Mouse (Mus musculus) myocyte (in vitro differentiated cells): ENCODE measurements at regions not wholly inside any gene's neighbourhood (a gene's known extent, or its start where the extent isn't known, plus 50 kb on each side); places are given as distances from the start of the nearest gene placed in this dataset.

Experiments used
- H3K27me3 ChIP-seq: one replicate; pipeline ENCODE4 v1.6.1; 2011; ENCODE audit not compliant: control insufficient read depth, insufficient read depth, insufficient read length
- H3K36me3 ChIP-seq: one replicate; pipeline ENCODE4 v1.6.1; 2011; ENCODE audit not compliant: control insufficient read depth, insufficient read depth
- H3K4me2 ChIP-seq: one replicate; pipeline ENCODE4 v1.6.1; 2011; ENCODE audit warnings: low read depth, control low read depth
- H3K4me3 ChIP-seq: one replicate; pipeline ENCODE4 v1.5.1; 2011; ENCODE audit warnings: mild to moderate bottlenecking, control low read depth, moderate library complexity
- H3K79me2 ChIP-seq: one replicate; pipeline ENCODE4 v1.6.1; 2011; ENCODE audit not compliant: control insufficient read depth, insufficient read depth
- H3ac ChIP-seq: one replicate; pipeline ENCODE4 v1.6.1; 2011; ENCODE audit not compliant: control insufficient read depth, insufficient read length
- CEBPB ChIP-seq: IDR thresholded peaks from 2 replicates; pipeline ENCODE4 v1.6.1; 2011; ENCODE audit warnings: mild to moderate bottlenecking, moderate library complexity; ENCODE audit not compliant: poor library complexity, insufficient read depth, severe bottlenecking
- E2F4 ChIP-seq: IDR thresholded peaks from one replicate; pipeline ENCODE4 v1.6.1; 2011; ENCODE audit warnings: mild to moderate bottlenecking, control low read depth, moderate library complexity; ENCODE audit not compliant: insufficient read depth
- MAX ChIP-seq: IDR thresholded peaks from one replicate; pipeline ENCODE4 v1.6.1; 2011; ENCODE audit warnings: low read depth, mild to moderate bottlenecking, control low read depth
- MYOD1 ChIP-seq, 3 experiments: IDR thresholded peaks; one replicate each; pipeline ENCODE4 v1.6.1; 2011; ENCODE audit warnings: control low read depth in 2 of 3, low read depth in 2 of 3, mild to moderate bottlenecking in 2 of 3, moderate library complexity in 1 of 3; ENCODE audit not compliant: insufficient read length in 2 of 3, control insufficient read depth in 1 of 3
- MYOG ChIP-seq, 3 experiments: IDR thresholded peaks; one replicate each; pipeline ENCODE4 v1.6.1; 2011; ENCODE audit warnings: control low read depth in 2 of 3, low read depth in 2 of 3, mild to moderate bottlenecking in 2 of 3; ENCODE audit not compliant: insufficient read length in 2 of 3, control insufficient read depth in 1 of 3, insufficient read depth in 1 of 3
- POLR2A ChIP-seq: IDR thresholded peaks from one replicate; pipeline ENCODE4 v1.6.1; 2011; ENCODE audit warnings: low read depth, mild to moderate bottlenecking, control low read depth, moderate library complexity; ENCODE audit not compliant: insufficient read length
- POLR2AphosphoS2 ChIP-seq: IDR thresholded peaks from one replicate; pipeline ENCODE4 v1.6.1; 2011; ENCODE audit warnings: low read depth, control low read depth; ENCODE audit not compliant: insufficient read length
- REST ChIP-seq: IDR thresholded peaks from one replicate; pipeline ENCODE4 v1.6.1; 2011; ENCODE audit warnings: mild to moderate bottlenecking, control low read depth, moderate library complexity; ENCODE audit not compliant: insufficient read depth, insufficient read length
- SRF ChIP-seq: IDR thresholded peaks from one replicate; pipeline ENCODE4 v1.6.1; 2011; ENCODE audit warnings: low read depth; ENCODE audit not compliant: control insufficient read depth, insufficient read length
- TCF12 ChIP-seq: IDR thresholded peaks from one replicate; pipeline ENCODE4 v1.6.1; 2011; ENCODE audit warnings: mild to moderate bottlenecking, control low read depth; ENCODE audit not compliant: poor library complexity, insufficient read depth, severe bottlenecking
- TCF3 ChIP-seq: IDR thresholded peaks from one replicate; pipeline ENCODE4 v1.6.1; 2011; ENCODE audit warnings: low read depth, control low read depth; ENCODE audit not compliant: insufficient read length
- USF1 ChIP-seq: IDR thresholded peaks from one replicate; pipeline ENCODE4 v1.6.1; 2011; ENCODE audit warnings: low read depth, mild to moderate bottlenecking, control low read depth, moderate library complexity

DNA sequence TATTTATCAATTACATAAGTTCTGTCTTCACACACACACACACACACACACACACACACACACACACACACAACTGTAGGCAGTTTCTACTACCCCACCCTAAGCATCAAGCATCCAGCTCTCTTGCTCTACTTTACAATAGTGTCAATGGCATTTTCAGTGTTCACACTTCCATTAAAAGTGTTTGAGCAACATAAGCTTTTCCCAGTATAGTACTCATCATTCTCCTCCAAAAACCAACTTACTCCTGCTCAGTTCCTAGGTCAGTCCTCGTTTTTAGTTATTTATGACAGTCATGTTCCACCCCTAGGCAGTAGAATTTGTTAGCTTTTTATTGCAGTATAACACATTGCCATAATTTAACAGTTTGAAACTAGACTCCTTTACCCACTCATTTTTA, 145.4 kb upstream of the Lrrc7 start:
- Histone ChIP-seq H3K4me2 (no peak overlapping the region), H3K79me2 (no peaks in the 10 kb centered on the region), H3K4me3 (no peak overlapping the region), H3K36me3 (no peaks in the 10 kb centered on the region), H3ac (no peak overlapping the region), H3K27me3 (no peaks in the 10 kb centered on the region)
- TF ChIP-seq SRF, result no peak
- no peak for TF ChIP-seq POLR2A
- TF ChIP-seq MYOG (IDR thresholded peaks at IDR 0.05; ENCODE audit: control insufficient read depth in 1 of 3, insufficient read depth in 1 of 3, insufficient read length in 2 of 3, low read depth in 2 of 3), result no peak
- no peak for TF ChIP-seq REST
- TF ChIP-seq MAX, result no peak
- no peak for TF ChIP-seq CEBPB
- TF ChIP-seq USF1, result no peak
- no peak for TF ChIP-seq POLR2AphosphoS2
- TF ChIP-seq E2F4, result no peak
- no peak for TF ChIP-seq TCF12

- TF ChIP-seq POLR2A (no peak), TCF3 (no peak), TCF12 (no peak), REST (no peak), MAX (no peak), MYOG (IDR thresholded peaks at IDR 0.05; ENCODE audit: control insufficient read depth in 1 of 3, insufficient read depth in 1 of 3, insufficient read length in 2 of 3, low read depth in 2 of 3) (no peak), CEBPB (no peak), E2F4 (no peak)
- no peaks in the 10 kb centered on the region for H3K79me2 ChIP-seq
- no peak overlapping the region for H3K4me2 ChIP-seq
- H3K36me3 ChIP-seq, result no peaks in the 10 kb centered on the region
- no peaks in the 10 kb centered on the region for H3K27me3 ChIP-seq
- no peak overlapping the region for H3ac ChIP-seq
- no peak overlapping the region for H3K4me3 ChIP-seq
Measured at GRCm38 (mm10) chr3:158694936-158695335, 132.9 kb upstream of the Lrrc7 start.

DNA sequence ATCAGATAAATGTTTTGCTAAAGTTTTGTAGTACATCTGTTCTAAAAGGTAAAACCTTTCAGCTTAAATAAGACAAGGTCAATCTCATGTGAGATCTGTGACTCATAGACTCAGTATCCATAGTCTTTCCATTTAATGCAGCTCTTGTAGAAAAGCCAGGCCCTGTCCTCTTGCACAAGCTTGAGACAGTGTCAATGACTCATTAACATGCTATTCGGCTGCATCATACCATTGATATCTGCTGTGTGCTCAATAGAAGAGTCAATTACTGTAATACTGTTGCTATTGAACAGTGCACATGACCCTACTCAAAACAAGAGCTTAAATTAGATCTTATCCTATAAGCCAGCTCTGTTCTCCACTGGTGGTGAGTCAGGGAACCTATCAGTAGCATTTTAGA, 128.7 kb upstream of the Lrrc7 start:
- H3ac ChIP-seq, result no peak overlapping the region
- no peaks in the 10 kb centered on the region for H3K27me3 ChIP-seq

GRCm38 (mm10) chr3:158645676-158646075, 83.7 kb upstream of the Lrrc7 start:
- Histone ChIP-seq H3K4me3 (no peak overlapping the region), H3K36me3 (no peaks in the 10 kb centered on the region), H3K79me2 (no peaks in the 10 kb centered on the region), H3K4me2 (no peak overlapping the region), H3K27me3 (no peaks in the 10 kb centered on the region), H3ac (no peak overlapping the region)
- TF ChIP-seq MAX (no peak), USF1 (no peak), POLR2A (no peak), REST (no peak), TCF12 (no peak), SRF (no peak), TCF3 (no peak), CEBPB (no peak), E2F4 (no peak), POLR2AphosphoS2 (no peak), MYOD1 (IDR thresholded peaks at IDR 0.05; ENCODE audit: control insufficient read depth in 1 of 3, insufficient read length in 2 of 3, low read depth in 2 of 3) (no peak), MYOG (IDR thresholded peaks at IDR 0.05; ENCODE audit: control insufficient read depth in 1 of 3, insufficient read depth in 1 of 3, insufficient read length in 2 of 3, low read depth in 2 of 3) (no peak)

More for the DNA sequence above, 128.7 kb upstream of the Lrrc7 start:
- H3K36me3 ChIP-seq, result no peaks in the 10 kb centered on the region
- no peak for TF ChIP-seq REST
- no peak for TF ChIP-seq POLR2A
- 0 out of 2 replicates have a peak, but pooled peaks have one; percentile 21 for TF ChIP-seq CEBPB
- TF ChIP-seq SRF, result no peak
- H3K4me3 ChIP-seq, result no peak overlapping the region
- no peak overlapping the region for H3K4me2 ChIP-seq
- no peaks in the 10 kb centered on the region for H3K79me2 ChIP-seq
